Mouse (Mus musculus): ENCODE results near the gene Nsun4. TPM values are rescaled to one million over a fixed set of nuclear protein-coding genes. Genes with fewer than 3 reads are reported as not detected.

Nsun4 gene
- polyA plus RNA-seq, 1 experiment from 2014 or later = 4.4 TPM

DNA sequence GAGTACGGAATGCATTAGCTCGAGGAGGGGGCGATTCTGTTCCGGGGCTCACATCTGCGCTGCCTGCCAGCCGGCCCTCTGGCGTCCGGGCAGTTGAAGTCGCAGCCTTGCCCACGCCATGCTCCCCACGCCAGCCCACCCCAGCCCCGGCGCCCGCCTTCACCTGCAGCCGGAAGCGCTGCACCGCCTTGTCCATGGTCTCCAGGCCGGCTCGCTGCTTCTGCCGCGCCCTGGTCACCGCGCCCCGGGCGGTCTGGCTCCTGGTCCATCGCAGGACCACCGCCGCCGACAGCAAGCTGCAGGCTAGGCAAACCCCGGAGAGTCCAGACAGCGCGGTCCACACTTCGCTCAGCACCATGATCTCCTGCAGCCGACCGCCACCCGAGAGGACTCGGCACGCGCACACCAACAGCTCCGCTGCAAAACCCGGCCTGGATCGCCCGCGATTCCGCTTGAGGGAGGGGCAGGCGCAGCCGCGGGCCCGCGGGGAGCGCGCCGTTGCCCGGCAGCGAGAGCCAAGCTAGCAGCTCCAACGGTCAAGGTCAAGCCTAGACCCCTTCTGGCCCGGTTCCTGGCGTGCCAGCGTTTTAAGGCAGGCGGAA is 36.3 kb downstream of the Nsun4 start:
- Histone ChIP-seq H3K36me3 (ENCODE audit: inconsistent target) (no peaks in the 10 kb centered on the region), H3K4me3 (ENCODE audit: inconsistent target) (no peak overlapping the region), H3K27ac (no peak overlapping the region), H3K79me2 (ENCODE audit: inconsistent target) (no peaks in the 10 kb centered on the region)
- WGBS (ENCODE audit: missing documents) = 1% methylated on average over 60 of the region's 60 CpGs

DNA sequence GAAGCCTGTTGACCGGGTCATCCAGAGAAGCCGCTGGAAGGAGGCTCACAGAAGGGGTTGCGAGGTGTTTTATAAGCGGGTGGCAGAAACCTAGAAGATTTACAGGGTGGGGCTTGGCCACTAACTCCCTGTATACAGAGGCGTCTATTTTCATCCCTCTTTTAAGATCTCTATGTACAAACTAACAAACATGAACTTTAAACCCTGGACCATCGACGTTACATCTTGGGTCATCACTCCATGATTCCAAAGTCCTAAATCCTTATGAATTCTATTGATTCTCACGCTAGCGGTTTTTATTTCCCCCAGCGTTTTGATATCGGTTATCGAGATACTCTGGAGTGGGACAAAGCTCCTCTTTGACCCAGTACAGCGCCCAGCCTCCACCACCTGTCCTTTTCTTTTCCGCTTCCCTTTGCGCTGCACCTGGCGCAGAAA is 36.8 kb downstream of the Nsun4 start:
- Histone ChIP-seq H3K79me2 (ENCODE audit: inconsistent target) (no peaks in the 10 kb centered on the region), H3K27ac (no peak overlapping the region), H3K36me3 (ENCODE audit: inconsistent target) (no peaks in the 10 kb centered on the region), H3K4me3 (ENCODE audit: inconsistent target) (no peak overlapping the region)
- 4% methylated on average over 16 of the region's 16 CpGs for WGBS (ENCODE audit: missing documents)

DNA sequence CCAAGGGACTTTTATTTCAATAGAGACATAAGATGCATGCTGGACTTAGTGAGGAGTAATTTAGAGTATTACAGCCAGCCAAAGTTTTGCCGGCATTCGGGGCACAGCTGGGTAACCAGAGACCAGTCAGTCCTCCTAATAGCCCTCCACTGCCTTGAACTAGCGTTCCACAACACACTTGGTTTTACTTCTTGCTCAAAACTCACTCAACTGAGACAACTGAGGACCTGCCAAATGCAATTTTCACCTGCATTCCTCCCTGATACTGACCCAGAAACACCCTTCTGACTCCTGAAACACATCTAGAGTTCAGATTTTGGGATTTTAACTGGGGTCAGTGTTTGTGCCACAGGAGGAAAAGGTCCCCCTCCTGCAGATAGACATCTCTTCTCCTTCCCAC is 37.3 kb downstream of the Nsun4 start:
- Histone ChIP-seq H3K4me3 (ENCODE audit: inconsistent target) (no peak overlapping the region), H3K79me2 (ENCODE audit: inconsistent target) (no peaks in the 10 kb centered on the region), H3K36me3 (ENCODE audit: inconsistent target) (no peaks in the 10 kb centered on the region), H3K27ac (no peak overlapping the region)
- 34% methylated on average over 3 of the region's 3 CpGs for WGBS (ENCODE audit: missing documents)

DNA sequence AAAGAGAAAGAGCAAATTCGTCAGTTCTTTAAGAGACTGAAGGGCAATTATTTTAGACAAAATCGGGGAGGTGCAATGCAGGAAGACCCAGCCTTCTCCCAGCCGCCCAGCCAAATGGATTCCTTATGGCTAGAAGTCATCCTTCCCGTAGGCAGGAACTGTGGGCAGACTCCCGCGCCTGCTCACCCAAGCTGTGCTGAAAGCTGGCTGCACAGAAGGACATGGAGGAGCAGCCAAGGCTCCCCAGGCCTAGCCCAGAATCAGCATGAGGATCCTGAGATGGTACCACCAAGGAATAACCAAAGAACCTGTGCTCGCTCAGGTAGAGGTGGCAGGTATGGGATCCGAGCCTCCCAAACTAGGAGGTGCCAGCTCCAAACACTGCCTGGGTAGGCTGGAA is 37.7 kb downstream of the Nsun4 start:
- H3K27ac ChIP-seq = no peak overlapping the region
- no peaks in the 10 kb centered on the region for H3K79me2 ChIP-seq (ENCODE audit: inconsistent target)
- WGBS (ENCODE audit: missing documents) = 82% methylated on average over 8 of the region's 8 CpGs
- no peak overlapping the region for H3K4me3 ChIP-seq (ENCODE audit: inconsistent target)
- no peaks in the 10 kb centered on the region for H3K36me3 ChIP-seq (ENCODE audit: inconsistent target)

DNA sequence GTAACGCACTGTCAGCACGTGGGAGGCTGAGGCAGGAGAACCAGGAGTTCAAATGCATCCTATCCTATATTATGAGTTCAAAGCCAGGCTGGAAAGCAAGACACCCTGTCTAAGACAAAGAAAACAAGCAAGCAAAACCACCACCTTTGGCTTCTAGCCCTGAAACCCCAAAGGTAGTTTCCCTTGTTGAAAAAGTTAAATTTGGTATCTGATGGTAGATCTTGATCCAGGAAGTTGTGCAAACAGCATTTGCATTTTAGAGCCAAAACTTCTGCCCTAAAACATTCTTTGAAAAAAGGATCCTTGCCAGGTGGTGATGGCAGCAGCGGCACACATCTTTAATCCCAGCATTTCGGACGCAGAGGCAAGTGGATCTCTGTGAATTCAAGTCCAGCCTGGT is 38.2 kb downstream of the Nsun4 start:
- Histone ChIP-seq H3K79me2 (ENCODE audit: inconsistent target) (no peaks in the 10 kb centered on the region), H3K27ac (no peak overlapping the region), H3K4me3 (ENCODE audit: inconsistent target) (no peak overlapping the region), H3K36me3 (ENCODE audit: inconsistent target) (no peaks in the 10 kb centered on the region)
- 37% methylated on average over 5 of the region's 5 CpGs for WGBS (ENCODE audit: missing documents)

DNA sequence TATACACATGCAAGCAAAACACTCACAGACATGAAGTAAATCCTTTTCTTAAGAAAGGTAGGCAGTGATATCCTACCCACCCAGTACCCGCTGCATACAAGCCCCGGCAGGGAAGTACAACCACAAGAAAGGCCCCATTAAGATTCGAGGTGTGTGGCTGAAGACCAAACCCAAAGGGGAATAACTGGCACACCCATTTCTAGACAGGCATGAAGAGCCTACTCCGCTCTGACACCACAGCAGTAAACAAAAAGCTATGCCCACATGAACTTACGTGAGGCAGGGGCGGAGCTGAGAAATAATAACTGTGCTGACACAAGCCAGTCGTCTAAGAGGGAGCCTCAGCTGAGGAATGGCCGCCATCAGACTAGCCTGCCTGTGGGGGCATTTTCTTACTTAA is 43.5 kb downstream of the Nsun4 start:
- Histone ChIP-seq H3K36me3 (ENCODE audit: inconsistent target) (no peaks in the 10 kb centered on the region), H3K27ac (no peak overlapping the region), H3K4me3 (ENCODE audit: inconsistent target) (no peak overlapping the region), H3K79me2 (ENCODE audit: inconsistent target) (no peaks in the 10 kb centered on the region)
- 81% methylated on average over 8 of the region's 8 CpGs for WGBS (ENCODE audit: missing documents)

DNA sequence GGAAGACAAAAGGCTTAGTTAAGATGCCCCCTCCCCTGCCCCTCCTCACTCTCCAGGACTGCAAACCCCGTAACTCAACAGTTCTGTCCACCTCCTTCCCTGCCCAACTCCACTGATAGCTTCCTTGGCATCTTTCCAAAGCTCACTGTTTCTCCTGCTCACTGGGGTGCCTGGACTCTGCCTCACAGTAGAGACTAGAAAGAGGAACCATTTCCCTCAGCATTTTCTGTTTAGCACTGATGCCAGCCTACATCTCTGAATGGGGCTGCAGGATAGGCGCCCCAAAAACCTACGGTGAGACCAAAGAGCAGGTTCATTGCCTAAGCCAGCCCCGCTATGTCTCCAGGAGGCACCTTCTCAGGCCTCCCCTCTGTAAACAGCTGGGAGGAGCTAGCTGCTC is 52.5 kb downstream of the Nsun4 start:
- Histone ChIP-seq H3K27ac (no peak overlapping the region), H3K36me3 (ENCODE audit: inconsistent target) (no peaks in the 10 kb centered on the region), H3K4me3 (ENCODE audit: inconsistent target) (no peak overlapping the region), H3K79me2 (ENCODE audit: inconsistent target) (no peaks in the 10 kb centered on the region)
- 36% methylated on average over 4 of the region's 4 CpGs for WGBS (ENCODE audit: missing documents)

DNA sequence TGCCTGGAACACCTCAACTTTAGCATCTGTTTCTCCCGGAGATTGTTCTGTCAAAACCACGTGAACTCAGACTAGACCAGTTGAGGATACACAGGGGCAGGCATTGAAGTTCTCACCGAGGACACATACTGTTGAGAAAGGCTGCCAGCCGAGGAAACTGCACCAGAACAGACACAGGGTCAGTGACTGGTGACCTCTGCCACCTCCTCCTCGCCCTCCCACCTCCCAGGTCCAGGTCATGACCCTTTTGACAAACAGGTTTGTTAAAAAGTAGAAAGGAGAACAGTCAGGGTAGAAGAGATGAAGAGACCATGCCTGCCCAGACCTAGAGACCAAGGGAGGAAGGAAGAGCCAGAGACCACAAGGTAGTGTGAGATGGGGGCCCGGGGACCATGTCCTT is 53.0 kb downstream of the Nsun4 start:
- Histone ChIP-seq H3K79me2 (ENCODE audit: inconsistent target) (no peaks in the 10 kb centered on the region), H3K4me3 (ENCODE audit: inconsistent target) (no peak overlapping the region), H3K36me3 (ENCODE audit: inconsistent target) (no peaks in the 10 kb centered on the region), H3K27ac (no peak overlapping the region)
- 67% methylated on average over 6 of the region's 6 CpGs for WGBS (ENCODE audit: missing documents)

DNA sequence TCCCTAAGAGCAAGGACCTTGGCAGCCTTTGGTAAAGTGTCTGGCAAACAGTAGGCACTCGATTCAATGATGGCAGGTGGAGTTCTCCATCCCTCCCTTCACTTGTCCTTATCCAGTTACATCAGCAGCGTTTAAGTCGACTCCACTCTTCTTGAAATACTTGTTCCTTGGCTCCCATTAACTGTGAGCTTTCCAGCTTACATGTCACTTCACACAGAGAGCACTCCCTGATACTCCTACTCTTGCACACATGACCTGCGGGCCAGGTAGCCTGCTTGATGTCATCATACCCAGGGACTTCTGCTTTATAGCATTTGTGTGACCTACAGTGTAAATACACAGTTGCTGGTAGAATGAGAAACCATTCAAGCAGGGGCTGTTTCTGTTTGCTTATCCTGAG is 56.9 kb downstream of the Nsun4 start:
- H3K27ac ChIP-seq = no peak overlapping the region
- WGBS (ENCODE audit: missing documents) = 87% methylated on average over 4 of the region's 4 CpGs
- no peaks in the 10 kb centered on the region for H3K79me2 ChIP-seq (ENCODE audit: inconsistent target)
- no peaks in the 10 kb centered on the region for H3K36me3 ChIP-seq (ENCODE audit: inconsistent target)
- H3K4me3 ChIP-seq (ENCODE audit: inconsistent target) = no peak overlapping the region

DNA sequence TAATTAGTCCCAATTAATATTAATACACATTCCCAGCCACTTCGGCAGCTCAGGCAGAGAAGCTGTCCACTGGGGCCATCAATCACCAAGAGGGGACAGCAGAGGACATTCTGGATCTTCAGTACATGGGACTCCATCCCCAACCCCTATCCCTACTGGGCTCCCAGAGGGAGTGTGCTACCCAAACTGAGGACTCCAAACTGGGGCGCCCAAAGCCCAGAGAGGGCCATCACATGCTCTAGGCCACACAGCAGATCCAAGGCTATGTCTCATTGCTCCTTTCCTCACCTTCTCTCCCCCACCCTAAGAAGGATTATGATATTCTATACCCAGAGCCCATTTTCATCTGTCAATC is 58.3 kb downstream of the Nsun4 start:
- no peaks in the 10 kb centered on the region for H3K79me2 ChIP-seq (ENCODE audit: inconsistent target)
- H3K4me3 ChIP-seq (ENCODE audit: inconsistent target) = no peak overlapping the region
- H3K27ac ChIP-seq = no peak overlapping the region
- no peaks in the 10 kb centered on the region for H3K36me3 ChIP-seq (ENCODE audit: inconsistent target)
- WGBS (ENCODE audit: missing documents) = 86% methylated on average over 2 of the region's 2 CpGs

DNA sequence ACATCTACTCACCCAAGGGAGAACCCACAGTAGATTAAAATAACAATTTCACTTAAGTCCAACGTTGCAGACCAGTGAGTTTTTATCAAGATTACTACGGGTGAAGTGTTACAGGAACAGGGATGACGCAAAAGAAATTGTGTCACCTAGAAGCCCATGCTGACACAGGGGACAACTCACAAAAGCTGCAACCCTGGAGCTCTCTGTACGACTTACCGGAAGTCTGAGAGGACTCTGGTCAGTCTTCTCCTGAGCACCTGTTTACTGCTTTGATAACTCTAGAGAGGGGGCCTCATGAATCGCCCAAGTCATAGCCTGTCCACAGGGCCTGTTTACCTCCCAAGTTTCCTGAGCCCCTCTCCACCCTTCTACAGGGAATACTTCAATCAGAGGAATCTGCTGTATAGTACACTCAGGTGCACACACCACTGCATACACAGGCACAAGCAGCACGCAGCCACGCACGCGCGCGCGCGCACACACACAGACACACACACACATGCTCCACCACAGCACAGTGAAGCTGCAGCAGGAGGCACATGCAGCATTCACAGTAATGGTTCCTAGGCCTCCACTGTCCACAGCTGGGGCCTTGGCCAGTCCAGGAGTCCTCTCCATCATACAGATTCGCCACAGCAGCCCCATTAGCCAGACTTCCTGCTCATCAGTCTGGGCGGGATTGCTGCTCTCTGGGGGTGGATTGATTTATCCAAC is 58.9 kb downstream of the Nsun4 start:
- Histone ChIP-seq H3K27ac (no peak overlapping the region), H3K36me3 (ENCODE audit: inconsistent target) (no peaks in the 10 kb centered on the region), H3K79me2 (ENCODE audit: inconsistent target) (no peaks in the 10 kb centered on the region), H3K4me3 (ENCODE audit: inconsistent target) (no peak overlapping the region)
- 89% methylated on average over 16 of the region's 16 CpGs for WGBS (ENCODE audit: missing documents)

DNA sequence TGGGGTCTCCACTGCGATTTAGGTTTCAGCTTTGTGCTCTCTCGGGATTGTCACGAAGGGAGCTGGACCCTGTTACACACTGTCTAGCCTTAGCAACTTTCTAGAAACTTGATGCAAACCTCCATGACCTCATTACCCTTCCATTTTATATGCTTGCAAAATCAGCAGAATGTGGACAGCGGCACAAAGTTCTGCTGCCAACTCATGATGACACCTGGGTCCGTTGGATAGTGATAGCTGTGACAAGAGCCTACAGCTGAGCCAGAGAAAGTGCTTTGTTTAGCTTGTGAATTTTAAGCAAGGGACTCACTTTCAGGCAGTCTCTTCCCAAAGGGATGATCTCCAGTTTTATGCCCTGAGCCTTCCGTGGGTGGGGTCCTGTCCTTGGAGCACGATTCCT is 64.3 kb downstream of the Nsun4 start:
- H3K79me2 ChIP-seq (ENCODE audit: inconsistent target) = no peaks in the 10 kb centered on the region
- H3K27ac ChIP-seq = no peak overlapping the region
- H3K36me3 ChIP-seq (ENCODE audit: inconsistent target) = no peaks in the 10 kb centered on the region
- WGBS (ENCODE audit: missing documents) = 86% methylated on average over 7 of the region's 7 CpGs
- no peak overlapping the region for H3K4me3 ChIP-seq (ENCODE audit: inconsistent target)

DNA sequence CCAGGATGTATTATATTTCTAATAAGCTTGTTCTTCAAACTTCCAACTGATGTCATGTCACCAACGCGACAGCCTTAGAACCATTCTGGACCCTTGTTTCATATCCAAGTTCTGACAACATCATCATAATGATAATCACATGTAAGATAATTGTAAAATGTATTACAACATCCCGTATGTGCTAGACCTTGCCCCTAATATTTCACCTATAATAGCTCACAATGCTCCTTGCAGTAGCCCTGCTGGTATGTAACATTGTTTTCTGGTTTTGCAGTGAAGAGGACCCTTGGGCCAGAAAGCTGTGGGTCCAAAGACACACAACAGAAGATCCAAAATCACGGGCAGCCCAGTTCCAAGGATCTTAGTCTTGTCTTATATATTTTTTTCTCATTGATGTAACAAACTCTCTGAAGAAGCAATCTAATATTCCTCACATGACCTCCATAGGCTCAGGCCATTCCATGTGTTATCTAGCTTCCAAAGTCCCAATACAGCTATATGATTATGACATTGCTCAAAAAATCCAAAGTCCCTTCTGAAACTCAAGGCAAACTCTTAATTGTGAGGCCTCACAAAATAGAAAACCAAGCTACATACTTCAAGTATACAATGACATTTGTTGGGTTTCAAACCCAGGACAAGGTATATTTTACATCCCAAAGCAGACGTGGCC is 65.7 kb downstream of the Nsun4 start:
- Histone ChIP-seq H3K27ac (no peak overlapping the region), H3K36me3 (ENCODE audit: inconsistent target) (no peaks in the 10 kb centered on the region), H3K4me3 (ENCODE audit: inconsistent target) (no peak overlapping the region), H3K79me2 (ENCODE audit: inconsistent target) (no peaks in the 10 kb centered on the region)
- 80% methylated on average over 5 of the region's 5 CpGs for WGBS (ENCODE audit: missing documents)

DNA sequence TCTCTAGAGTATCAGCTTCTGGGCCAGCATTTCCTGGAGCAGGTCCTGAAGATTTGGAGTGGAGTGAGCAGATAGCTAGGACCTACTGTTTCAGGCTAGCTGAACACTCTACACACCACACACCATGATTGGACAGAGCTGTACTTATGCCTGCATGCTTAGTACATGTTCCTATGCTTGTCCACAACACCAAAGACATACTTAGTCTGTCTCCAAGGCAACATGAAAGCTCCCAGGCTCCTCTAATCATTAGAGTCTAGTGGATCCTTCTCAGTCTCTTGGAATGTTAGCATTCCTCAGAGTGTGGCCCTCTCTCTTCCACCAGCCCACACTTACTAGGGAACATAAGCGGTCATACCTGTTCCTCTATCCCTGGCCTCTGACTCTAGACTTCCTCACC is 66.2 kb downstream of the Nsun4 start:
- H3K4me3 ChIP-seq (ENCODE audit: inconsistent target) = no peak overlapping the region
- no peaks in the 10 kb centered on the region for H3K79me2 ChIP-seq (ENCODE audit: inconsistent target)
- no peak overlapping the region for H3K27ac ChIP-seq
- H3K36me3 ChIP-seq (ENCODE audit: inconsistent target) = no peaks in the 10 kb centered on the region
- 100% methylated on average over 1 of the region's 1 CpGs for WGBS (ENCODE audit: missing documents)

DNA sequence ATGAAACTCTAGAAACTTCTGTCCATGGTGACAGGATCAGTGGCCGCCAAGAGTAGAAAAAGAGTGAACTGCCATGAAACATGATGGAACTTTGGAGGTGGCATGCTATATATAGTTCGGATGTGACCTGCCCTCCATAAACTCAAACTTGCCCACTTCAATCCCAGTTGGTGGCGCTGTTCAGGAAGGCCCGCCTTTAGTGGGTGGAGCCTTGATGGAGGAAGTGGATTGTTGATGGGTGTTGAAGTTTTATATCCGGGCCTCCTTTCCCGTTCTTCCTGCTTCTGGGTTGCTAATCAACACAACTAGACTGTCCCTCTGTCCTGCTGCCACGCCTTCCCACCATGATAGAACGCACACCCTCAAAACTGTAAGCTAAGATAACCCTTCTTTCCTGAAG is 68.7 kb downstream of the Nsun4 start:
- Histone ChIP-seq H3K36me3 (ENCODE audit: inconsistent target) (no peaks in the 10 kb centered on the region), H3K79me2 (ENCODE audit: inconsistent target) (no peaks in the 10 kb centered on the region), H3K27ac (no peak overlapping the region), H3K4me3 (ENCODE audit: inconsistent target) (no peak overlapping the region)
- WGBS (ENCODE audit: missing documents) = 52% methylated on average over 8 of the region's 8 CpGs

Measured in macrophage (primary cell).